Mouse (Mus musculus) G1E (cell line): ENCODE results near the gene Iqgap2.

Experiments used
- CTCF ChIP-seq: IDR thresholded peaks from 2 replicates; pipeline ENCODE4 v1.5.1; 2012; ENCODE audit warnings: low read depth, low read length, inconsistent platforms, mixed read lengths
- GATA1 ChIP-seq: IDR thresholded peaks from 2 replicates; pipeline ENCODE4 v1.6.1; 2012; ENCODE audit warnings: borderline replicate concordance, low read length, inconsistent platforms, mixed read lengths
- GATA2 ChIP-seq: IDR thresholded peaks from 2 replicates; pipeline ENCODE4 v1.6.1; 2012; ENCODE audit warnings: low read depth, low read length, inconsistent platforms, borderline replicate concordance
- POLR2AphosphoS5 ChIP-seq: IDR thresholded peaks from 2 replicates; pipeline ENCODE4 v1.6.1; 2012; ENCODE audit warnings: low read depth, low read length, inconsistent platforms; ENCODE audit not compliant: insufficient replicate concordance

DNA sequence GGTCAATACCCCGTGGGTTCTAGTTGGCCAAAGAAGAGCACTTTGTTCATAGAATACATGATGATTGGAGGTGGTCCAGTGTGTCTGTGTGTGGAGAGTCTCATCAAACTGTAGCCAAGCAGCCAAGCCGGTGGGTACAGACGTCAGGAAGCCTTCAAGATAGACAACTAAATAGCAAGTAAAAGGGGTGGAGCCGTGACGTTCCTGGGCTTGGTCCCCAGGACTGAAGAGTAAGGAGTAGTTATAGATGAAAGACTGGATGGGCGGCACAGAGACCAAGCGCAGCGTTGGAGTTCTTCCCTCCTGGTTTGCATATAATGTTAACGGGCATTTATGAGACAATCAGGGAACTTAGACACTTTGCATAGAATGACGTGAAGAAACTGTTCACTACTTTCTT is 279.5 kb downstream of the Iqgap2 start:
- TF ChIP-seq CTCF (no peak), GATA2 (no peak), GATA1 (no peak), POLR2AphosphoS5 (no peak)
